Mouse (Mus musculus): Measurements from ENCODE around the gene Nkx3-2. TPM values are rescaled to one million over a fixed set of nuclear protein-coding genes. Genes with fewer than 3 reads are reported as not detected.

The Nkx3-2 gene
- polyA plus RNA-seq, 2 experiments, result 5.7 to 10.4 TPM

GRCm38 (mm10) chr5:41767296-41768200 lies 3.2 kb upstream of the Nkx3-2 start:
- no peak overlapping the region for H3K9ac ChIP-seq (ENCODE audit: low read depth, low read length, severe bottlenecking)
- WGBS, result 8% methylated on average over 33 of the region's 33 CpGs
- no peak for TF ChIP-seq POLR2A (IDR thresholded peaks at IDR 0.05; ENCODE audit: borderline replicate concordance, extremely low read depth, insufficient read depth, insufficient read length)
- H3K36me3 ChIP-seq (ENCODE audit: control insufficient read depth, insufficient read depth, low read length), result no peaks in the 10 kb centered on the region
- H3K27ac ChIP-seq (replicated peaks; ENCODE audit: low read depth, low read length), result no peak overlapping the region
- no peaks in the 10 kb centered on the region for H3K9me3 ChIP-seq (ENCODE audit: control insufficient read depth, low read length)
- ATAC-seq (ENCODE audit: low FRiP score, low read depth) (no peak), DNase-seq (ENCODE audit: low spot score) (no peak)
- H3K27me3 ChIP-seq (ENCODE audit: control insufficient read depth, insufficient read depth, low read length), result peaks cover 66% of the 10 kb centered on the region
- peak overlapping the region; percentile 27 for H3K4me3 ChIP-seq (replicated peaks; ENCODE audit: low read length)
- H3K4me1 ChIP-seq (ENCODE audit: control insufficient read depth, insufficient read depth, low read length), result peaks cover 17% of the 10 kb centered on the region
- H3K4me2 ChIP-seq (replicated peaks; ENCODE audit: low read depth, low read length, severe bottlenecking), result peak overlapping the region; percentile 42

- Histone ChIP-seq H3K27ac (replicated peaks; ENCODE audit: low read depth, low read length) (no peak overlapping the region), H3K27me3 (ENCODE audit: control insufficient read depth, insufficient read depth, low read length) (peaks cover 74% of the 10 kb centered on the region), H3K4me1 (ENCODE audit: control insufficient read depth, insufficient read depth, low read length) (peaks cover 19% of the 10 kb centered on the region), H3K9ac (ENCODE audit: low read depth, low read length, severe bottlenecking) (no peak overlapping the region), H3K9me3 (ENCODE audit: control insufficient read depth, low read length) (no peaks in the 10 kb centered on the region), H3K4me2 (replicated peaks; ENCODE audit: low read depth, low read length, severe bottlenecking) (no peak overlapping the region), H3K4me3 (replicated peaks; ENCODE audit: low read length) (no peak overlapping the region), H3K36me3 (ENCODE audit: control insufficient read depth, insufficient read depth, low read length) (0 out of 2 replicates have a peak, but pooled peaks cover under 1% of the 10 kb centered on the region)
- DNase-seq (ENCODE audit: low spot score) (no peak), ATAC-seq (ENCODE audit: low FRiP score, low read depth) (no peak)
- TF ChIP-seq POLR2A (IDR thresholded peaks at IDR 0.05; ENCODE audit: borderline replicate concordance, extremely low read depth, insufficient read depth, insufficient read length), result no peak
- WGBS, result 6% methylated on average over 27 of the region's 27 CpGs
Observed at GRCm38 (mm10) chr5:41766406-41767010, 2.2 kb upstream of the Nkx3-2 start.

GRCm38 (mm10) chr5:41765626-41766405 lies 1.5 kb upstream of the Nkx3-2 start:
- Histone ChIP-seq H3K9me3 (ENCODE audit: control insufficient read depth, low read length) (no peaks in the 10 kb centered on the region), H3K27me3 (ENCODE audit: control insufficient read depth, insufficient read depth, low read length) (peaks cover 77% of the 10 kb centered on the region), H3K36me3 (ENCODE audit: control insufficient read depth, insufficient read depth, low read length) (0 out of 2 replicates have a peak, but pooled peaks cover 2% of the 10 kb centered on the region), H3K4me2 (replicated peaks; ENCODE audit: low read depth, low read length, severe bottlenecking) (no peak overlapping the region; the same call in 1 of the 2 replicates), H3K27ac (replicated peaks; ENCODE audit: low read depth, low read length) (no peak overlapping the region), H3K9ac (ENCODE audit: low read depth, low read length, severe bottlenecking) (no peak overlapping the region), H3K4me3 (replicated peaks; ENCODE audit: low read length) (0 out of 2 replicates have a peak overlapping the region, but pooled peaks have one; percentile 7), H3K4me1 (ENCODE audit: control insufficient read depth, insufficient read depth, low read length) (peaks cover 21% of the 10 kb centered on the region)
- 4% methylated on average over 14 of the region's 14 CpGs for WGBS
- DNase-seq (ENCODE audit: low spot score) (no peak), ATAC-seq (ENCODE audit: low FRiP score, low read depth) (no peak)
- no peak for TF ChIP-seq POLR2A (IDR thresholded peaks at IDR 0.05; ENCODE audit: borderline replicate concordance, extremely low read depth, insufficient read depth, insufficient read length)

DNA sequence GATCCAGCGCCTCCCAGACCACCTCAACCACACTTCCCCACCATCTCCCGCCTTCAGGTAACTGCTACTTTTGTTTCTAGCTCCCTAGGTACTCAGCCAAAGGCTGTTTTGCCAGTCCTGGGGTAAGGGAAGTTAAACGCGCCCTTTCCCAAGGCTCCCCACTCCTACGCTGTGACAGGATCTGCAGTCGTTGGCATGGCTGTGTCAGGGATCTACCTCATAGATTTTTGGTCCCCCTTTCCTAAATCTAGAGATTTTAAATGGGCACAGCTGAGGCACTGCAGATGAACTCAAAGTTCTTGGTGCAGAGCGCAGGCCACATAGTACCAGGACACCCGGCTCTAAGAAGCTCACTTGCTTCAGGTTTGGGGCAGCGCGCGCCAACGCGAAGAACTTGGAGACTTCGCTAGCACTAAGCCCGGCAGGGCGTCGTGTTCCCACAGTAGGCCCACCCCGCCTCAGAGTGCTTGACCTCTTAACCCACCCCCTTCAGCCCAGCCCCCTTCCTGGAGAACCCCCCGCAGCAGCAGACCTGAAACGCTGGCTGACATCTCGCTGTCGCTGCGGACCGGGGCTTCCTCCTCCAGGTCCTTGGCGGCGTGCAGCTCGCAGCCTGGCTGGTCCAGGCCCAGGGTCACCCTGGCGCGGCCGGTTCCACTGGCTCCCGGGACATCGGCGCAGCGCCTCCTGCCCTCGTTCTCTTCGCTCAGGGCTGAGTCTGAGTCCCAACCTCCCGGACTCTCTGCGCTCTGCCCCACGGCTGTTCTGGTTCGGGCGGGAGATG lies 1.2 kb downstream of the Nkx3-2 start:
- H3K27ac ChIP-seq (replicated peaks; ENCODE audit: low read depth, low read length), result peak overlapping the region; percentile 63; the same call in 1 of the 2 replicates
- peak overlapping the region; percentile 52 for H3K4me3 ChIP-seq (replicated peaks; ENCODE audit: low read length)
- peak overlapping the region; percentile 70 for H3K9ac ChIP-seq (ENCODE audit: low read depth, low read length, severe bottlenecking)
- no peak for TF ChIP-seq POLR2A (IDR thresholded peaks at IDR 0.05; ENCODE audit: borderline replicate concordance, extremely low read depth, insufficient read depth, insufficient read length)
- ATAC-seq (ENCODE audit: low FRiP score, low read depth), result no peak
- 2% methylated on average over 40 of the region's 41 CpGs for WGBS
- H3K36me3 ChIP-seq (ENCODE audit: control insufficient read depth, insufficient read depth, low read length), result 0 out of 2 replicates have a peak, but pooled peaks cover 2% of the 10 kb centered on the region
- H3K27me3 ChIP-seq (ENCODE audit: control insufficient read depth, insufficient read depth, low read length), result peaks cover 93% of the 10 kb centered on the region
- H3K4me2 ChIP-seq (replicated peaks; ENCODE audit: low read depth, low read length, severe bottlenecking), result peak overlapping the region; percentile 71
- peaks cover 21% of the 10 kb centered on the region for H3K4me1 ChIP-seq (ENCODE audit: control insufficient read depth, insufficient read depth, low read length)
- H3K9me3 ChIP-seq (ENCODE audit: control insufficient read depth, low read length), result no peaks in the 10 kb centered on the region
- no peak for DNase-seq (ENCODE audit: low spot score)

Data from limb, embryonic 14.5 days (tissue).